Mouse (Mus musculus): ENCODE results near the gene Klc2. TPM values are rescaled to one million over a fixed set of nuclear protein-coding genes. Genes with fewer than 3 reads are reported as not detected.
"Not testable (repeated sequence)": the region's sequence is repeated elsewhere in the genome, so short reads cannot be mapped to it uniquely, and the experiment has no call there.

Klc2 gene
- polyA plus RNA-seq, 1 experiment from 2014 or later = 30.4 TPM

DNA sequence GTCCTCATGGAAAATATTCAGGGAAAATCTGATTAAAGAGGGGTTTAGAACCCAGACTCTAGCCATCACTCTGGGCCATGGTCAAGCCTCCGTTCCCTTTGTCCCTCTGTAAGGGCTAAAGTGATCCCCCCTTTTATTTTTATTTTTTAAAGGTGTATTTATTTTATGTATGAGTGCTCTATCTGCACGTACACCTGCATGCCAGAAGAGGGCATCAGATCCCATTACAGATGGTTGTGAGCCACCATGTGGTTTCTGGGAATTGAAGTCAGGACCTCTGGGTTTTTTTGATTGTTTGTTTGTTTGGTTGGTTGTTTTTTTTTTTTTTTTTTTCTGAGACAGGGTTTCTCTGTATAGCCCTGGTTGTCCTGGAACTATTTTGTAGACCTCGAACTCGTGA lies 31.8 kb downstream of the Klc2 start:
- H3K27me3 ChIP-seq = peaks cover 50% of the 10 kb centered on the region

GRCm38 (mm10) chr19:5085145-5085863 lies 33.1 kb downstream of the Klc2 start, which contains the start of gene Tmem151a:
TSS of gene Tmem151a (minus strand) at chr19:5085531.
- Histone ChIP-seq H3K9ac (peak within 1 kb of the TSS; percentile 66), H3K9me3 (no peaks in the 10 kb centered on the region), H3K4me2 (peak within 1 kb of the TSS; percentile 93), H3K4me3 (peak within 1 kb of the TSS; percentile 53), H3K27ac (no peak within 1 kb of the TSS), H3K36me3 (peaks cover 5% of the 10 kb centered on the region), H3K4me1 (peaks cover 26% of the 10 kb centered on the region), H3K27me3 (peaks cover 63% of the 10 kb centered on the region)
- WGBS = under 1% methylated on average over 69 of the region's 69 CpGs
- no peak for ATAC-seq (ENCODE audit: insufficient number of reproducible peaks, insufficient read depth, low FRiP score, low TSS enrichment, low read depth)

More for the DNA sequence above, 31.8 kb downstream of the Klc2 start:
- not testable (repeated sequence) for ATAC-seq (ENCODE audit: insufficient number of reproducible peaks, insufficient read depth, low FRiP score, low TSS enrichment, low read depth); H3K9ac ChIP-seq; H3K4me2 ChIP-seq; H3K27ac ChIP-seq; H3K9me3 ChIP-seq; H3K4me3 ChIP-seq
- WGBS = 52% methylated on average over 4 of the region's 4 CpGs
- Histone ChIP-seq H3K36me3 (peaks cover 16% of the 10 kb centered on the region), H3K4me1 (peaks cover 26% of the 10 kb centered on the region)

GRCm38 (mm10) chr19:5084834-5085144 lies 33.6 kb downstream of the Klc2 start:
- H3K4me3 ChIP-seq = peak overlapping the region; percentile 53
- ATAC-seq (ENCODE audit: insufficient number of reproducible peaks, insufficient read depth, low FRiP score, low TSS enrichment, low read depth) = no peak
- no peak overlapping the region for H3K27ac ChIP-seq
- peaks cover 26% of the 10 kb centered on the region for H3K4me1 ChIP-seq
- H3K36me3 ChIP-seq = peaks cover 1% of the 10 kb centered on the region
- WGBS = 5% methylated on average over 15 of the region's 15 CpGs
- peak overlapping the region; percentile 93 for H3K4me2 ChIP-seq
- no peaks in the 10 kb centered on the region for H3K9me3 ChIP-seq
- peak overlapping the region; percentile 66 for H3K9ac ChIP-seq
- peaks cover 68% of the 10 kb centered on the region for H3K27me3 ChIP-seq

DNA sequence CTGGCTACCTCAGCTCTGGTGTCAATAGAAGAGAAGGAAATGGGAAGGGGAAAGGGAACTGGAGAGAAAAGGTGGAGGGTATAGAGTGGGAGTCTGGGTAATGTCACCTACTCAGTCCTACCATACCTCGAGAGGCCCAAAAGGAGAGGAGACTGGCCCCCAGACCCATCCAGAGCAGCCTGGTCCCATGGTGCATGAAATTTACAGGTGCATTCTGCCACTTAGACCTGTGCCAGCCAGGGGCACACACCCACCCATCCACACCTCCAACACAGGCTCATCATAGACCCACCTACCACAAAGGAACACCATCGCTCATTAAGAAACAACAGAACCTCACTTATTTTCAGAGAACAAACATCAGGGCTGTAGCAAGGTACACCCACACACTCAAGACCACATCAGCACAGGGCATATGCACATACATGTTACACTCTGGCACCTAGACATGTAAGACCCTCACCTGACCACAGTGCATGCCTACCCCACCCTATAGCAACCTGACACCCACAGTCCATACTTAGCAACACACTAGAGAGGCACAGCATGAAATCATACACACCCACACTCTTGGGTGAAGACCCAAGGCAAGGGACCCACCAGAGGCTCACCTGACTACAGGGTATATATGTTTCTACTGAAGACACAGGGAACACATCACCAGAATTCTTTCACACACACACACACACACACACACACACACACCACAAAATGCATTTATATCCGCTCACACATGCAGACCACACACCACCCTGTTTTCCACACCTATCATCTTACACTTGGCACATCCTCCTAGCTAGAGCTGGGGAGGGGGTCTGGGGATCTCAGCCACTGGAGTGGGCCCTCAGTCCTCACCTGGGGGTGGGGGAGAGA lies 34.2 kb downstream of the Klc2 start:
- Histone ChIP-seq H3K36me3 (no peaks in the 10 kb centered on the region), H3K9ac (no peak overlapping the region), H3K4me3 (peak overlapping the region; percentile 53; the same call in 1 of the 2 replicates), H3K27ac (no peak overlapping the region), H3K9me3 (no peaks in the 10 kb centered on the region), H3K4me1 (peaks cover 23% of the 10 kb centered on the region), H3K27me3 (peaks cover 69% of the 10 kb centered on the region), H3K4me2 (peak overlapping the region; percentile 93)
- no peak for ATAC-seq (ENCODE audit: insufficient number of reproducible peaks, insufficient read depth, low FRiP score, low TSS enrichment, low read depth)
- WGBS = 66% methylated on average over 3 of the region's 3 CpGs

GRCm38 (mm10) chr19:5082596-5082995 lies 35.8 kb downstream of the Klc2 start:
- H3K9me3 ChIP-seq = no peaks in the 10 kb centered on the region
- H3K4me2 ChIP-seq = no peak overlapping the region
- H3K36me3 ChIP-seq = no peaks in the 10 kb centered on the region
- WGBS = 73% methylated on average over 24 of the region's 24 CpGs
- peaks cover 18% of the 10 kb centered on the region for H3K4me1 ChIP-seq
- peaks cover 69% of the 10 kb centered on the region for H3K27me3 ChIP-seq
- ATAC-seq (ENCODE audit: insufficient number of reproducible peaks, insufficient read depth, low FRiP score, low TSS enrichment, low read depth) = no peak
- no peak overlapping the region for H3K4me3 ChIP-seq
- no peak overlapping the region for H3K27ac ChIP-seq
- no peak overlapping the region for H3K9ac ChIP-seq

DNA sequence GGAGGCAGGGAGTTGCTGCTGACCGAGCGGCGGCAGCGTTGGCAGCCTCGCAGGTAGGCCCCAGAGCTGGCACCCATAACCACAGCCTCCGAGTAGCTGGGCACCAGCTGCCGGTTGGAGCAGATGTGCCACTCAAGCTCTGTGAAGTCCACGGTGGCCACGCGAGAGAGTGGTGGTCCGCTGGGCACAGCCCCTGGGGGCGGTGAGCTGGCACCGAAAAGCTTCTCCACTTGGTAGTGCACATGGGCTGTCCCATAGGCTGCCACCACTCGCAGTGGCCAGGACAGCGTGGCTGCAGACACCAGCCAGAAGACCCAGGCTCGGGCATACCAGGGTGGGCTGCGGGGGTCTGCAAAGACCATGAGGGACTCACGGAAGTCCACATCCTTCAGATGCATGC lies 36.4 kb downstream of the Klc2 start:
- 70% methylated on average over 18 of the region's 18 CpGs for WGBS
- peaks cover 69% of the 10 kb centered on the region for H3K27me3 ChIP-seq

GRCm38 (mm10) chr19:5079279-5079678 lies 39.1 kb downstream of the Klc2 start:
- Histone ChIP-seq H3K4me2 (no peak overlapping the region), H3K4me3 (no peak overlapping the region)
- WGBS = 81% methylated on average over 1 of the region's 1 CpGs

More for the DNA sequence above, 36.4 kb downstream of the Klc2 start:
- H3K9me3 ChIP-seq = no peaks in the 10 kb centered on the region
- ATAC-seq (ENCODE audit: insufficient number of reproducible peaks, insufficient read depth, low FRiP score, low TSS enrichment, low read depth) = no peak
- H3K4me3 ChIP-seq = no peak overlapping the region
- no peaks in the 10 kb centered on the region for H3K36me3 ChIP-seq
- no peak overlapping the region for H3K27ac ChIP-seq
- peaks cover 13% of the 10 kb centered on the region for H3K4me1 ChIP-seq
- H3K4me2 ChIP-seq = no peak overlapping the region
- H3K9ac ChIP-seq = no peak overlapping the region

GRCm38 (mm10) chr19:5073518-5073917 lies 44.8 kb downstream of the Klc2 start:
- Histone ChIP-seq H3K27me3 (peaks cover 12% of the 10 kb centered on the region), H3K4me2 (peak overlapping the region; percentile 74), H3K9me3 (no peaks in the 10 kb centered on the region), H3K9ac (0 out of 2 replicates have a peak overlapping the region, but pooled peaks have one; percentile 11), H3K4me1 (peaks cover 44% of the 10 kb centered on the region), H3K4me3 (0 out of 2 replicates have a peak overlapping the region, but pooled peaks have one; percentile 78), H3K27ac (peak overlapping the region; percentile 99; the same call in 1 of the 2 replicates), H3K36me3 (no peaks in the 10 kb centered on the region)
- WGBS = 32% methylated on average over 5 of the region's 5 CpGs
- no peak for ATAC-seq (ENCODE audit: insufficient number of reproducible peaks, insufficient read depth, low FRiP score, low TSS enrichment, low read depth)

More at GRCm38 (mm10) chr19:5079279-5079678, 39.1 kb downstream of the Klc2 start:
- Histone ChIP-seq H3K4me1 (no peaks in the 10 kb centered on the region), H3K9me3 (no peaks in the 10 kb centered on the region), H3K27ac (no peak overlapping the region), H3K36me3 (no peaks in the 10 kb centered on the region), H3K9ac (no peak overlapping the region), H3K27me3 (peaks cover 49% of the 10 kb centered on the region)
- ATAC-seq (ENCODE audit: insufficient number of reproducible peaks, insufficient read depth, low FRiP score, low TSS enrichment, low read depth) = no peak

DNA sequence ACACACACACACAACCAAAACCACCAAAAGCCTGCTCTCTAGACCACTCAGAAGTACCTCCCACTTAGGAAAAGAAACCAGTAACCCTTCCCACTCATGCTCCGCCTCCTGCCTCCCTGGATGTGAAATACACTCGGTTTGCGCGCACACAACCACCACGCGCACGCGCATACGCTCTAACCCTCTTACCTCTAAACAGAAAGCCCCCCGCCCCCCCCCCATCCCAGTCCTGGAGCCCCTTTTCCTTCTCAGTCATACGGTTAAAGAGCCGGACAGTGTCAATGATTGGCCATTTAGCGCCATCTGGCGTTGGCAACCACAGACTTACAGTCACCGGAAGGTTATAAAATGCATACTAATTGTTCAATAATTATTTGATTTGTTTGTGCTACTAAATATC lies 45.3 kb downstream of the Klc2 start:
- Histone ChIP-seq H3K27ac (peak overlapping the region; percentile 99), H3K4me1 (peaks cover 49% of the 10 kb centered on the region), H3K9me3 (no peaks in the 10 kb centered on the region), H3K27me3 (peaks cover 13% of the 10 kb centered on the region), H3K4me2 (peak overlapping the region; percentile 74), H3K9ac (peak overlapping the region; percentile 93; the same call in 1 of the 2 replicates), H3K36me3 (no peaks in the 10 kb centered on the region), H3K4me3 (peak overlapping the region; percentile 78)
- ATAC-seq (ENCODE audit: insufficient number of reproducible peaks, insufficient read depth, low FRiP score, low TSS enrichment, low read depth) = no peak
- WGBS = under 1% methylated on average over 15 of the region's 15 CpGs

- Histone ChIP-seq H3K4me3 (peak overlapping the region; percentile 78), H3K36me3 (no peaks in the 10 kb centered on the region), H3K9me3 (no peaks in the 10 kb centered on the region), H3K9ac (peak overlapping the region; percentile 93), H3K27me3 (peaks cover 13% of the 10 kb centered on the region), H3K4me1 (peaks cover 54% of the 10 kb centered on the region), H3K27ac (peak overlapping the region; percentile 99), H3K4me2 (peak overlapping the region; percentile 74)
- WGBS = 2% methylated on average over 20 of the region's 20 CpGs
- no peak for ATAC-seq (ENCODE audit: insufficient number of reproducible peaks, insufficient read depth, low FRiP score, low TSS enrichment, low read depth)
Observed at GRCm38 (mm10) chr19:5072389-5073019, 45.9 kb downstream of the Klc2 start.

Data from embryonic facial prominence, embryonic 13.5 days (tissue).